Mouse (Mus musculus) embryonic fibroblast, embryonic 13.5 days (primary cell): ENCODE data around the gene Gm21190.
"Not testable (repeated sequence)": the region's sequence is repeated elsewhere in the genome, so short reads cannot be mapped to it uniquely, and the experiment has no call there.

Experiments
- CTCF ChIP-seq: IDR thresholded peaks from 2 replicates; pipeline ENCODE4 v1.5.1; 2011; ENCODE audit warnings: mild to moderate bottlenecking, control low read depth, low read length, moderate library complexity, borderline replicate concordance; ENCODE audit not compliant: insufficient read depth
- POLR2A ChIP-seq: IDR thresholded peaks from 2 replicates; pipeline ENCODE4 v1.6.1; 2011; ENCODE audit warnings: low read depth, mild to moderate bottlenecking, control low read depth, low read length, moderate library complexity

DNA sequence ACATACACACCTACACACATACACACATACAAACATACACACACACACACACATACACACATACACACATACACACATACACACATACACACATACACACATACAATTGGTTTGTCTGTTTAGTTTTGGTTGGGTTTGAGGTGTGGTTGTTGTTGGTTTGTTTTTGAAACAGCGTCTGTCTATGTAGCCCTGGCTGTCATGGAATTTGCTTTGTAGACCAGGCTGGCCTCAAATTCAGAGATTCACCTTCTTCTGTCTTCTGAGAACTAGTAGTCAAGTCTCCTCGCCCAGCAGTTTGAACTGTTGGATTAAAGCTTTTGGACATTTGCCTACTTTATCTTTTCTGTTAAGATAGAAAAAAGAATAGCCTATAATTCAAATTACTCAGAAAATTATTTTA is 38.1 kb downstream of the Gm21190 start:
- not testable (repeated sequence) for TF ChIP-seq CTCF, POLR2A
